Mouse (Mus musculus) midbrain, embryonic 11.5 days (tissue): ENCODE data around the gene Paxip1. TPM values are rescaled to one million over a fixed set of nuclear protein-coding genes. Genes with fewer than 3 reads are reported as not detected.

ENCODE experiments used
- ATAC-seq: fragments of 200-750 bp; cut with Nextera tagmentation; 2 replicates; pipeline ENCODE4 v1.8.0; 2017; ENCODE audit warnings: moderate TSS enrichment, moderate library complexity; ENCODE audit not compliant: low FRiP score
- DNase-seq: peaks from one replicate; pipeline ENCODE4 v3.0.0; 2015; ENCODE audit warnings: low spot score; ENCODE audit errors: missing footprints
- H3K27ac ChIP-seq: fragments of 300-500 bp; sonication (generic); 2 replicates; pipeline ENCODE4 v1.5.1; 2014; ENCODE audit warnings: low read depth, low read length
- H3K27me3 ChIP-seq: fragments of 300-500 bp; sonication (generic); 2 replicates; pipeline ENCODE4 v1.6.1; 2014; ENCODE audit warnings: mild to moderate bottlenecking, low read length, moderate library complexity, mixed read lengths; ENCODE audit not compliant: control insufficient read depth, insufficient read depth
- H3K36me3 ChIP-seq: fragments of 300-500 bp; sonication (generic); 2 replicates; pipeline ENCODE4 v1.6.1; 2014; ENCODE audit warnings: mild to moderate bottlenecking, low read length, moderate library complexity, mixed read lengths; ENCODE audit not compliant: control insufficient read depth, insufficient read depth
- H3K4me1 ChIP-seq: fragments of 300-500 bp; sonication (generic); 2 replicates; pipeline ENCODE4 v1.6.1; 2014; ENCODE audit warnings: low read length; ENCODE audit not compliant: control insufficient read depth, insufficient read depth
- H3K4me2 ChIP-seq: fragments of 300-500 bp; sonication (generic); 2 replicates; pipeline ENCODE4 v1.6.1; 2014; ENCODE audit warnings: mild to moderate bottlenecking, moderate library complexity
- H3K4me3 ChIP-seq: fragments of 300-500 bp; sonication (generic); 2 replicates; pipeline ENCODE4 v1.5.1; 2014; ENCODE audit warnings: low read depth, low read length
- H3K9ac ChIP-seq: fragments of 300-500 bp; sonication (generic); 2 replicates; pipeline ENCODE4 v1.6.1; 2014; ENCODE audit warnings: low read length
- H3K9me3 ChIP-seq: fragments of 300-500 bp; sonication (generic); 2 replicates; pipeline ENCODE4 v1.6.1; 2016; ENCODE audit warnings: low read length; ENCODE audit not compliant: control insufficient read depth
- WGBS: fragments of 180-500 bp; shearing (Covaris S2); extraction: QIAGEN DNeasy Blood & Tissue Kit; methylation state at CpG from one replicate; pipeline ENCODE4 v1.1.7; 2014; 5-methylcytosine and 5-hydroxymethylcytosine counted together
- polyA plus RNA-seq: library from polyadenylated mRNA; unstranded; fragments of >200 nt; fragmentation: Nextera tagmentation; extraction: Ambion mirVana; gene quantifications from 2 replicates; pipeline ENCODE4 v1.2.1, GENCODE M21; 2014

Paxip1 gene
- polyA plus RNA-seq, 1 experiment from 2014 or later, result 42.2 TPM

GRCm38 (mm10) chr5:27739216-27739615 lies 52.3 kb downstream of the Paxip1 start:
- Histone ChIP-seq H3K4me1 (no peaks in the 10 kb centered on the region), H3K36me3 (peaks cover 9% of the 10 kb centered on the region; the same call in 1 of the 2 replicates), H3K27me3 (no peaks in the 10 kb centered on the region), H3K9ac (no peak overlapping the region), H3K27ac (no peak overlapping the region), H3K4me3 (no peak overlapping the region), H3K4me2 (no peak overlapping the region), H3K9me3 (no peaks in the 10 kb centered on the region)
- DNase-seq (no peak), ATAC-seq (no peak)
- 81% methylated on average over 6 of the region's 6 CpGs for WGBS

- no peaks in the 10 kb centered on the region for H3K9me3 ChIP-seq
- H3K4me3 ChIP-seq, result no peak overlapping the region
- DNase-seq (no peak), ATAC-seq (peak; percentile 42; the same call in 1 of the 2 replicates)
- no peaks in the 10 kb centered on the region for H3K27me3 ChIP-seq
- 0 out of 2 replicates have a peak, but pooled peaks cover under 1% of the 10 kb centered on the region for H3K36me3 ChIP-seq
- 10% methylated on average over 3 of the region's 3 CpGs for WGBS
- H3K9ac ChIP-seq, result no peak overlapping the region
- H3K4me1 ChIP-seq, result no peaks in the 10 kb centered on the region
- H3K27ac ChIP-seq, result no peak overlapping the region
- H3K4me2 ChIP-seq, result no peak overlapping the region
Observed at GRCm38 (mm10) chr5:27737168-27737567, 54.3 kb downstream of the Paxip1 start.

GRCm38 (mm10) chr5:27732288-27732868 lies 59.1 kb downstream of the Paxip1 start:
- ATAC-seq, result no peak
- 79% methylated on average over 5 of the region's 5 CpGs for WGBS
- no peak overlapping the region for H3K27ac ChIP-seq

GRCm38 (mm10) chr5:27731392-27731791 lies 60.1 kb downstream of the Paxip1 start:
- Histone ChIP-seq H3K4me2 (no peak overlapping the region), H3K36me3 (no peaks in the 10 kb centered on the region), H3K4me1 (no peaks in the 10 kb centered on the region), H3K4me3 (no peak overlapping the region), H3K27ac (no peak overlapping the region), H3K27me3 (no peaks in the 10 kb centered on the region), H3K9ac (no peak overlapping the region), H3K9me3 (no peaks in the 10 kb centered on the region)
- ATAC-seq, result no peak
- DNase-seq, result no peak
- WGBS, result 82% methylated on average over 1 of the region's 1 CpGs

More at GRCm38 (mm10) chr5:27732288-27732868, 59.1 kb downstream of the Paxip1 start:
- Histone ChIP-seq H3K4me2 (no peak overlapping the region), H3K9me3 (no peaks in the 10 kb centered on the region), H3K27me3 (no peaks in the 10 kb centered on the region), H3K4me1 (no peaks in the 10 kb centered on the region), H3K36me3 (no peaks in the 10 kb centered on the region), H3K9ac (no peak overlapping the region), H3K4me3 (no peak overlapping the region)
- no peak for DNase-seq

- Histone ChIP-seq H3K27me3 (no peaks in the 10 kb centered on the region), H3K36me3 (no peaks in the 10 kb centered on the region), H3K27ac (no peak overlapping the region), H3K9me3 (no peaks in the 10 kb centered on the region), H3K9ac (no peak overlapping the region), H3K4me1 (no peaks in the 10 kb centered on the region), H3K4me2 (no peak overlapping the region), H3K4me3 (no peak overlapping the region)
- no peak for DNase-seq
- ATAC-seq, result no peak
- WGBS, result 88% methylated on average over 5 of the region's 5 CpGs
Observed at GRCm38 (mm10) chr5:27730666-27731065, 60.8 kb downstream of the Paxip1 start.

GRCm38 (mm10) chr5:27724460-27724859 lies 67.0 kb downstream of the Paxip1 start:
- Histone ChIP-seq H3K4me3 (no peak overlapping the region), H3K4me2 (no peak overlapping the region), H3K27me3 (no peaks in the 10 kb centered on the region), H3K9me3 (no peaks in the 10 kb centered on the region), H3K9ac (no peak overlapping the region), H3K36me3 (no peaks in the 10 kb centered on the region), H3K27ac (no peak overlapping the region), H3K4me1 (no peaks in the 10 kb centered on the region)
- no peak for DNase-seq
- WGBS, result 33% methylated on average over 2 of the region's 2 CpGs
- no peak for ATAC-seq

GRCm38 (mm10) chr5:27719311-27719710 lies 72.2 kb downstream of the Paxip1 start:
- H3K27ac ChIP-seq, result no peak overlapping the region
- H3K27me3 ChIP-seq, result no peaks in the 10 kb centered on the region
- H3K4me1 ChIP-seq, result no peaks in the 10 kb centered on the region
- no peaks in the 10 kb centered on the region for H3K36me3 ChIP-seq
- no peak overlapping the region for H3K9ac ChIP-seq
- H3K4me2 ChIP-seq, result no peak overlapping the region
- no peak overlapping the region for H3K4me3 ChIP-seq
- H3K9me3 ChIP-seq, result no peaks in the 10 kb centered on the region
- DNase-seq (no peak), ATAC-seq (no peak)
- 84% methylated on average over 2 of the region's 2 CpGs for WGBS

GRCm38 (mm10) chr5:27717301-27717700 lies 74.2 kb downstream of the Paxip1 start:
- DNase-seq (no peak), ATAC-seq (no peak)
- H3K4me1 ChIP-seq, result no peaks in the 10 kb centered on the region
- H3K9me3 ChIP-seq, result no peaks in the 10 kb centered on the region
- no peaks in the 10 kb centered on the region for H3K36me3 ChIP-seq
- H3K27ac ChIP-seq, result no peak overlapping the region
- H3K4me3 ChIP-seq, result no peak overlapping the region
- no peaks in the 10 kb centered on the region for H3K27me3 ChIP-seq
- H3K9ac ChIP-seq, result no peak overlapping the region
- H3K4me2 ChIP-seq, result no peak overlapping the region

- Histone ChIP-seq H3K9ac (no peak overlapping the region), H3K4me2 (no peak overlapping the region), H3K36me3 (no peaks in the 10 kb centered on the region), H3K27me3 (no peaks in the 10 kb centered on the region), H3K27ac (no peak overlapping the region), H3K4me1 (no peaks in the 10 kb centered on the region), H3K9me3 (no peaks in the 10 kb centered on the region), H3K4me3 (no peak overlapping the region)
- WGBS, result 91% methylated on average over 4 of the region's 4 CpGs
- no peak for DNase-seq
- no peak for ATAC-seq
Observed at GRCm38 (mm10) chr5:27716026-27716425, 75.5 kb downstream of the Paxip1 start.
